Mouse (Mus musculus) intestine, embryonic 14.5 days (tissue): ENCODE results near the gene Pyroxd2. TPM values are rescaled to one million over a fixed set of nuclear protein-coding genes. Genes with fewer than 3 reads are reported as not detected.
A peak's percentile ranks its signal among the peaks of the same experiment; 100 is the strongest.

Experiments used
- ATAC-seq: fragments of 200-750 bp; cut with Nextera tagmentation; replicated peaks from 2 replicates; pipeline ENCODE4 v1.8.0; 2017; ENCODE audit warnings: low read depth, moderate number of reproducible peaks, moderate TSS enrichment, moderate library complexity; ENCODE audit not compliant: low FRiP score, low TSS enrichment
- DNase-seq: peaks from one replicate; pipeline ENCODE4 v3.0.0-alpha.2; 2018; ENCODE audit warnings: low spot score
- H3K27ac ChIP-seq: fragments of 300-500 bp; sonication (generic); 2 replicates; pipeline ENCODE4 v1.5.1; 2014; ENCODE audit warnings: low read depth, mild to moderate bottlenecking, control low read depth
- H3K27me3 ChIP-seq: fragments of 300-500 bp; sonication (generic); replicated peaks from 2 replicates; pipeline ENCODE4 v1.6.1; 2014; ENCODE audit warnings: low read length, control low read depth; ENCODE audit not compliant: control insufficient read depth, insufficient read depth
- H3K36me3 ChIP-seq: fragments of 300-500 bp; sonication (generic); 2 replicates; pipeline ENCODE4 v1.6.1; 2014; ENCODE audit warnings: low read length, control low read depth; ENCODE audit not compliant: control insufficient read depth, insufficient read depth
- H3K4me1 ChIP-seq: fragments of 300-500 bp; sonication (generic); replicated peaks from 2 replicates; pipeline ENCODE4 v1.6.1; 2014; ENCODE audit warnings: low read length, control low read depth, mixed read lengths; ENCODE audit not compliant: control insufficient read depth, insufficient read depth
- H3K4me2 ChIP-seq: fragments of 300-500 bp; sonication (generic); 2 replicates; pipeline ENCODE4 v1.6.1; 2014; ENCODE audit warnings: low read length
- H3K4me3 ChIP-seq: fragments of 300-500 bp; sonication (generic); 2 replicates; pipeline ENCODE4 v1.5.1; 2014; ENCODE audit warnings: low read depth, low read length, control low read depth, mixed read lengths
- H3K9ac ChIP-seq: fragments of 300-500 bp; sonication (generic); 2 replicates; pipeline ENCODE4 v1.6.1; 2014; ENCODE audit warnings: mild to moderate bottlenecking, low read length
- H3K9me3 ChIP-seq: fragments of 300-500 bp; sonication (generic); 2 replicates; pipeline ENCODE4 v1.6.1; 2016; ENCODE audit warnings: low read length, control low read depth; ENCODE audit not compliant: control insufficient read depth
- WGBS: fragments of 180-500 bp; shearing (Covaris S2); extraction: QIAGEN DNeasy Blood & Tissue Kit; methylation state at CpG from one replicate; pipeline ENCODE4 v1.1.7; 2014; 5-methylcytosine and 5-hydroxymethylcytosine counted together
- polyA plus RNA-seq: library from polyadenylated mRNA; unstranded; fragments of >200 nt; fragmentation: Nextera tagmentation; extraction: Ambion mirVana; gene quantifications from 2 replicates; pipeline ENCODE4 v1.2.1, GENCODE M21; 2014

The Pyroxd2 gene
- polyA plus RNA-seq, 1 experiment from 2014 or later, result 3.6 TPM

GRCm38 (mm10) chr19:42725056-42725972, 27.3 kb downstream of the Pyroxd2 start:
- no peak overlapping the region for H3K4me3 ChIP-seq
- no peak for DNase-seq
- peaks cover 35% of the 10 kb centered on the region for H3K4me1 ChIP-seq
- 28% methylated on average over 16 of the region's 16 CpGs for WGBS
- no peak overlapping the region for H3K4me2 ChIP-seq
- 0 out of 2 replicates have a peak overlapping the region, but pooled peaks have one; percentile 30 for H3K27ac ChIP-seq
- no peak overlapping the region for H3K9ac ChIP-seq
- H3K27me3 ChIP-seq, result no peaks in the 10 kb centered on the region
- no peak for ATAC-seq
- no peaks in the 10 kb centered on the region for H3K9me3 ChIP-seq
- H3K36me3 ChIP-seq, result no peaks in the 10 kb centered on the region

DNA sequence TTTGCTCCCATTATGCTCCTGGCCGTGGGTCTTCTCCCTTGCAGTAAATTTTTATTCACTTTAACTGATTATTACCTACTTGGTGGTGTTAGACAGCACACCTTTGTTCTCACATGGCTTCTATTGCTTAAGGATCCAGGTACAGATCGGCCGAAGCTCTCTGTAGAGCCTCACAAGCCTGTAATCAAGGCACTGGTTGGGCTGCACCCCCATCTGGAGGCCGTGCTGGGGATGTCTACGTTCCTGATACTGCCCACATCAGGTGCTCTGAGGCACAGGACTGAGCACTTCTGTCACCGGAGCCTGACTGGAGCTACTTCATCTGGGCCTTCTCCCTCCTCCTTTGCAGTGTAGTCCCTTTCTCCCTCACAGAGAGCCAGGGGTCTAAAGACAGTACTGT, 29.3 kb downstream of the Pyroxd2 start:
- H3K4me1 ChIP-seq, result peaks cover 43% of the 10 kb centered on the region
- 71% methylated on average over 6 of the region's 6 CpGs for WGBS
- ATAC-seq, result no peak

GRCm38 (mm10) chr19:42722500-42722899, 30.1 kb downstream of the Pyroxd2 start:
- no peak overlapping the region for H3K4me3 ChIP-seq
- WGBS, result 5% methylated on average over 2 of the region's 2 CpGs
- H3K4me1 ChIP-seq, result peaks cover 43% of the 10 kb centered on the region
- H3K27ac ChIP-seq, result no peak overlapping the region
- ATAC-seq (peak; percentile 79), DNase-seq (peak; percentile 64)
- H3K9ac ChIP-seq, result no peak overlapping the region
- H3K27me3 ChIP-seq, result no peaks in the 10 kb centered on the region
- H3K4me2 ChIP-seq, result no peak overlapping the region
- H3K36me3 ChIP-seq, result no peaks in the 10 kb centered on the region
- H3K9me3 ChIP-seq, result no peaks in the 10 kb centered on the region

More for the DNA sequence above, 29.3 kb downstream of the Pyroxd2 start:
- Histone ChIP-seq H3K9ac (no peak overlapping the region), H3K27ac (no peak overlapping the region), H3K36me3 (no peaks in the 10 kb centered on the region), H3K9me3 (no peaks in the 10 kb centered on the region), H3K4me2 (no peak overlapping the region), H3K27me3 (no peaks in the 10 kb centered on the region), H3K4me3 (no peak overlapping the region)
- DNase-seq, result no peak

DNA sequence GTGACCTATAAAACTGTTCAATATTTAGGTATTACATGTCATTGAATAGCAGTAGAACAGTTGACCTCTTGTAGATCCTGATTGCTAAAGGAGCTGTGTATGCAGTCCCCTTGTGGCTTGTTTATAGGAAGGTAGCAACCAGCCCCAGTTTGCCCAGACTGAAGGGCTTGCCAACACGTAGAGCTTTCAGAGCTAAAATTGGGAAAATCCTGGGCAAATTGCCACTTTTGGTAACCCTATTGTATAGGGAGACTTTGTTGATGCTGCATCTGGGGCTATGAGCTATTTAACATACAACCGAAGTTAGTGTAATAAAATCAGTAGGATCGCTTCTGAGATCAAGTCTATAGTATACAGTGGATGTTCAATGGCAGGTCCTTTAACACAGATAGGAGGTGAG, 34.5 kb downstream of the Pyroxd2 start:
- ATAC-seq (no peak), DNase-seq (no peak)
- Histone ChIP-seq H3K27me3 (no peaks in the 10 kb centered on the region), H3K4me3 (no peak overlapping the region), H3K4me2 (no peak overlapping the region), H3K36me3 (no peaks in the 10 kb centered on the region), H3K9me3 (no peaks in the 10 kb centered on the region), H3K9ac (no peak overlapping the region), H3K27ac (no peak overlapping the region), H3K4me1 (peaks cover 21% of the 10 kb centered on the region)
- WGBS, result 84% methylated on average over 3 of the region's 3 CpGs

GRCm38 (mm10) chr19:42717668-42718067, 34.9 kb downstream of the Pyroxd2 start:
- ATAC-seq, result no peak
- no peak for DNase-seq
- 65% methylated on average over 5 of the region's 5 CpGs for WGBS

GRCm38 (mm10) chr19:42716507-42716906, 36.1 kb downstream of the Pyroxd2 start:
- no peak for ATAC-seq
- Histone ChIP-seq H3K4me1 (peaks cover 8% of the 10 kb centered on the region; the same call in 1 of the 2 replicates), H3K9ac (no peak overlapping the region), H3K4me3 (no peak overlapping the region), H3K4me2 (no peak overlapping the region), H3K9me3 (no peaks in the 10 kb centered on the region), H3K36me3 (no peaks in the 10 kb centered on the region), H3K27me3 (no peaks in the 10 kb centered on the region), H3K27ac (no peak overlapping the region)
- DNase-seq, result no peak
- 69% methylated on average over 7 of the region's 7 CpGs for WGBS

More at GRCm38 (mm10) chr19:42717668-42718067, 34.9 kb downstream of the Pyroxd2 start:
- Histone ChIP-seq H3K36me3 (no peaks in the 10 kb centered on the region), H3K4me3 (no peak overlapping the region), H3K4me2 (no peak overlapping the region), H3K4me1 (peaks cover 18% of the 10 kb centered on the region), H3K27me3 (no peaks in the 10 kb centered on the region), H3K27ac (no peak overlapping the region), H3K9me3 (no peaks in the 10 kb centered on the region), H3K9ac (no peak overlapping the region)

DNA sequence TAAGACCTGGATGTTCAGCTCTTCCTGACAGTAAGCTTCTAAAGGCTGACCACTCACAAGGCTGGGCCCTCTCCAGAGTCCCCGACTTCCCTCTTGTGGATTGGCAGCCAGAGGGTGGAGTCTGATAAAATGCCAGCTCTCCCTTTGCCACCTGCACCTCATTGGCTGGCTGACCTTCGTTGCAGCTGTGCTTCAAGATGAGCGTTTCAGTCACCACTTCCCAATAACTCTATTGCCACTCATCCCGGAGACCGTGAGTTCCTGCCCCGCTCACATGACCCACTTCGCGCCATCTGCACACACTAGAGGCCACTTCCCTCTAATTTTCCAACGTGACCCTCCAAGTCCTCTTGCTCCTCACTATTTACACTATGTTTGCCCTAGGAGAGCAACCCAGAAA, 38.8 kb downstream of the Pyroxd2 start:
- H3K4me1 ChIP-seq, result no peaks in the 10 kb centered on the region
- ATAC-seq, result no peak
- no peak overlapping the region for H3K27ac ChIP-seq
- H3K36me3 ChIP-seq, result no peaks in the 10 kb centered on the region
- no peaks in the 10 kb centered on the region for H3K27me3 ChIP-seq
- H3K4me3 ChIP-seq, result no peak overlapping the region
- no peak for DNase-seq
- no peak overlapping the region for H3K4me2 ChIP-seq
- no peaks in the 10 kb centered on the region for H3K9me3 ChIP-seq
- no peak overlapping the region for H3K9ac ChIP-seq
- WGBS, result 82% methylated on average over 9 of the region's 9 CpGs

- 0 out of 2 replicates have a peak, but pooled peaks cover 4% of the 10 kb centered on the region for H3K4me1 ChIP-seq
- no peak overlapping the region for H3K27ac ChIP-seq
- no peak for DNase-seq
- no peak overlapping the region for H3K4me3 ChIP-seq
- WGBS, result 86% methylated on average over 6 of the region's 10 CpGs
- no peaks in the 10 kb centered on the region for H3K27me3 ChIP-seq
- H3K36me3 ChIP-seq, result no peaks in the 10 kb centered on the region
- no peak overlapping the region for H3K9ac ChIP-seq
- H3K4me2 ChIP-seq, result no peak overlapping the region
- ATAC-seq, result no peak
- H3K9me3 ChIP-seq, result no peaks in the 10 kb centered on the region
Observed at GRCm38 (mm10) chr19:42699426-42699825, 53.1 kb downstream of the Pyroxd2 start.

DNA sequence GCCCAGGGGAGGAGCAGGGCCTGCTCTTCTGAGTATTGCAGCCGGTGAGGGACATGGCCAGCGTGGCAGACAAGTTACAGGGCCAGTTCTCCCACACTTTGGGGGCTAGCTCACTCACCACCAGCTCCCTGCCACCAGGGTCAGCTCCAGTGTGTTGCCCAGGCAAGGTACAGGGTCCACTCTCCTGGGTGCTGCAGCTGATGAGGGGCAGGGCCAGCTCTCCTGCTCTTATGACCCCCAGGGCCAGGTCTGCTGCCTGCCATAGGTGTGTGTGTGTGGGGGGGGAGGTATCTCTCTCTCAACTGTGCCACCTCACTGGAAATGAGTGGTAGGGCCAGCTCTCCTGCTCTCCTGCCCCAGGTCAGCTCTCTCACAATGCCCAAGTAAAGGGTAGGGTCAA, 54.0 kb downstream of the Pyroxd2 start:
- no peak for ATAC-seq
- no peak overlapping the region for H3K27ac ChIP-seq
- WGBS, result 73% methylated on average over 2 of the region's 2 CpGs

More for the DNA sequence above, 54.0 kb downstream of the Pyroxd2 start:
- Histone ChIP-seq H3K36me3 (no peaks in the 10 kb centered on the region), H3K4me2 (no peak overlapping the region), H3K4me1 (0 out of 2 replicates have a peak, but pooled peaks cover 4% of the 10 kb centered on the region), H3K4me3 (no peak overlapping the region), H3K9ac (no peak overlapping the region), H3K9me3 (no peaks in the 10 kb centered on the region), H3K27me3 (no peaks in the 10 kb centered on the region)
- no peak for DNase-seq
